Mouse (Mus musculus) adrenal gland, adult (tissue): ENCODE measurements at regions not wholly inside any gene's neighbourhood (a gene's known extent, or its start where the extent isn't known, plus 50 kb on each side); places are given as distances from the start of the nearest gene placed in this dataset.
"Not testable (repeated sequence)": the region's sequence is repeated elsewhere in the genome, so short reads cannot be mapped to it uniquely, and the experiment has no call there.

Experiments
- DNase-seq, 2 experiments: peaks; one replicate each; pipeline ENCODE4 v3.0.0; 2022 to 2023; ENCODE audit warnings: low spot score in 1 of 2; ENCODE audit not compliant: inconsistent age in 2 of 2

- DNase-seq = no peak
Measured at GRCm38 (mm10) chr15:14815556-14815955, 1642.1 kb upstream of the Cdh6 start.

- no peak for DNase-seq
Measured at GRCm38 (mm10) chr15:14806849-14807248, 1633.4 kb upstream of the Cdh6 start.

DNA sequence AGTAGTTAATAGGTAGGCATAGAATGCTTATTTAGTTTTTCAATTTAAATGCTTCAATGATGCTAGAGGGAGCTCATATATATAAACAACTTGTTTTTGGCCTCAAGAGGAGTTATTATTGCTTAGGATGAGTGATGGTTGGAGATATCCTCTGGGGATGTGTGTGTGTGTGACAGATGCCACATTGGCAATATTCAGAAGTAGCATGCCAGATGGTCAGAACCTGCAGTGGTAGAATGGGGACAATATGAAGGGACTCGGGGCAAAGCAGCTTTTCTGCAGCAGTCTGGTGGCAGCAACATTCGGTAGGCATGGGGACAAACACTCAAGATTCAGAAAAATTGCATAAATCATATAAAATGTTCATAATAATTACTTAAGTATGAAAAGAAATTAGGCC, 1621.7 kb upstream of the Cdh6 start:
- no peak for DNase-seq

- DNase-seq = no peak
Measured at GRCm38 (mm10) chr15:14780727-14781126, 1607.3 kb upstream of the Cdh6 start.

DNA sequence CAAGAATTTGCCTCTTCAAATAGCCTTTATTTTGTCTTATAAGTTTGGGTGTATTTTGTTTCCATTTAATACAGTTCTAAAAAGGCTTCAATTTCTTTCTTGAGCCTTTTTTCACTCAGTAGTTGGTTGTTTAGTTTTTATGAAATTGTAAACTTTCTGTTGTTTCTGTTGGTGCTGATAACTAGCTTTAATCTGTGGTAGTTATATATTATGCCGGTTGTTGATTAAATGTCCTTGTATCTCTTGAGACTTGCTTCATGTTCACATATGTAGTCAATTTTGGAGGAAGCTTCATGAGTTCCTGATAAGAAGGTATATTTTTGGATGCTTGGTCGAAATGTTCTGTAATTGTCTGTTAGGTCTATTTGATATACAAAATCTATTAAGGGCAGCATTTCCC, 1568.3 kb upstream of the Cdh6 start:
- DNase-seq = no peak

- not testable (repeated sequence) for DNase-seq
Measured at GRCm38 (mm10) chr15:14697925-14698324, 1524.5 kb upstream of the Cdh6 start.

DNA sequence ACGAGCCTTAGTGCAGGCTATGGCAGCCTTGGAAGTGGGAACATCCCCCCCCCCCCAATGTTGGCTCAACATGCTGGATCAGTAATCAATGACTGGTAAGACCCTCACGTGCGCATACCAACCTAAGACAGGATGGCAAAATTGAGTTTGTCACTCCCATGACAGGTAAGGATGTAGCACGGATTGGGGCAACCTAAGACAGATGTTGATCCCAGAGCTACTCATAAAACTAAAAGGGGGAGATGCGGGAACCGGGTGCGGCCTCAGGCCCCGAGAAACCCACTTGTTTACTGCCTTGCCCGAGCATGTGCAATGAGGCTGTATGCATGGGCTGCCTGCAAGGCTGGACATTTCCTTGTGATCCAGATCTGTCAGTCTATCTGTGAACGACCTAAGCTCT, 1523.0 kb upstream of the Cdh6 start:
- no peak for DNase-seq

DNA sequence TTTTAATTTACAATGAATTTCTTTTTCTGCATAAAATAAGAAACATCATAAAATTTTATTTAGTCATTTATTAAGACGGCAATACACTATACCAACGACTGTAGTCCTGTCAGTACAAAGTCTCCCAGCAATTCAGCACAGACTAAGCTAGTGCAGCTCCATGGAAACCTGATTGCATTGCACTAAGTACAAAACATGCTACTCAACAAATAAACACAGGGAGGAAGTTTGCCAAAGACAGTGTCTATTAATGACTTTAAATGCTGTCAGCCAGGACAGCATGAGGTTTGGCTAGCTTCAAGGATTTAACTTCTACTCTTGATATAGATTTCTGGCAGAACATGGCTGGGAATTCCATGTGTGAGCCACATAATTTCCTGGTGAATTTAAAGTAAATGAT, 1515.7 kb upstream of the Cdh6 start:
- DNase-seq = no peak

GRCm38 (mm10) chr15:14642291-14642690, 1468.8 kb upstream of the Cdh6 start:
- DNase-seq = no peak

- peak in 1 of 2 experiments; percentile 32 for DNase-seq
Measured at GRCm38 (mm10) chr15:14628523-14628922, 1455.0 kb upstream of the Cdh6 start.

DNA sequence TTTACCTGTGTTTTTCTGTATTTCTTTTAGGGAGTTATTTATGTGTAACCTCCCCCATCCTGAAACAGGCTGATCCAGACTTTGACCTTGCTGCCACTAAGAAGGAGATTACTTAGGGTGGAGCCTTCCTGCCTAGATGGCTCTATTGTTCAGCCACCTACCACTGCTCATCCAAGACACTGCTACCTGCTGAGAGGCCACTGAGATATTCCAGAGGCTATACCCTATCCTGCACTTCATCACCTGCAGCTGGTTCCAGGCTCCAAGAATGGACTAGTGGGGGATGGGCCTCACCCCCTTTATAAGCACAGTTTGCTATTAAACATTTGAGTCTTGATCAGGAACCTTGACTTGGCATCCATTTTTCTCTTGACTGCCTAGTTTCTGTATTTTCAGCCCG, 1433.2 kb upstream of the Cdh6 start:
- DNase-seq = no peak
